In genomic region chr5:101968153-101968851, GRCm38 (mm10) we compare ENCODE assay signal across 7 mouse cellular contexts.
DNase-seq lines count a peak whose midpoint lies in the region; ATAC-seq and TF ChIP-seq lines count a peak whose summit lies in the region.

No protein-coding gene starts in this region.

- H3K36me3 ChIP-seq in embryonic facial prominence, embryonic 10.5 days (replicated peaks), result peaks cover 48% of the 10 kb centered on the region
- H3K36me3 ChIP-seq in intestine, embryonic 15.5 days, result no peaks in the 10 kb centered on the region
- no peaks in the 10 kb centered on the region for H3K36me3 ChIP-seq in liver, postnatal 0 days (replicated peaks; ENCODE audit: insufficient read depth, low read length)
- H3K36me3 ChIP-seq in stomach, postnatal 0 days (ENCODE audit: control insufficient read depth, insufficient read depth, low read length), result no peaks in the 10 kb centered on the region

- peak overlapping the region; percentile 35 for H3K4me2 ChIP-seq in intestine, embryonic 15.5 days (replicated peaks)
- peak overlapping the region; percentile 53 for H3K4me2 ChIP-seq in liver, postnatal 0 days (ENCODE audit: low read depth, low read length)
- no peak overlapping the region for H3K4me2 ChIP-seq in stomach, postnatal 0 days (replicated peaks; ENCODE audit: low read depth)

- 42% methylated on average over 12 of the region's 12 CpGs for WGBS in embryonic facial prominence, embryonic 10.5 days
- WGBS in intestine, embryonic 15.5 days, result 14% methylated on average over 12 of the region's 12 CpGs
- WGBS in liver, postnatal 0 days (ENCODE audit: insufficient replicate concordance), result 19% methylated on average over 12 of the region's 12 CpGs
- WGBS in stomach, postnatal 0 days, result 29% methylated on average over 12 of the region's 12 CpGs

- peak overlapping the region; percentile 60 for H3K27ac ChIP-seq in embryonic facial prominence, embryonic 10.5 days (replicated peaks)
- H3K27ac ChIP-seq in intestine, embryonic 15.5 days, result peak overlapping the region; percentile 80
- H3K27ac ChIP-seq in liver, postnatal 0 days (ENCODE audit: low read depth), result peak overlapping the region; percentile 78
- peak overlapping the region; percentile 77 for H3K27ac ChIP-seq in stomach, postnatal 0 days (replicated peaks)

- DNase-seq in c-Kit-positive CD71-negative TER-119-negative erythroid progenitor cells, embryonic 14.5 days (ENCODE audit: low read depth), result peak; percentile 26
- DNase-seq in embryonic facial prominence, embryonic 10.5 days (ENCODE audit: low spot score), result peak; percentile 35
- DNase-seq in liver, postnatal 0 days, result peak; percentile 36
- peak; percentile 34 for DNase-seq in stomach, postnatal 0 days (ENCODE audit: low spot score)
- no peak for DNase-seq in adrenal gland, adult 18-20 months (ENCODE audit: low spot score in 2 of 2)
- DNase-seq in cerebellum, postnatal 25 days, result no peak

- no peak overlapping the region for H3K4me3 ChIP-seq in embryonic facial prominence, embryonic 10.5 days
- no peak overlapping the region for H3K4me3 ChIP-seq in intestine, embryonic 15.5 days (replicated peaks)
- H3K4me3 ChIP-seq in liver, postnatal 0 days (ENCODE audit: low read depth, low read length), result peak overlapping the region; percentile 27
- H3K4me3 ChIP-seq in stomach, postnatal 0 days (ENCODE audit: low read depth, low read length), result no peak overlapping the region

- peaks cover 30% of the 10 kb centered on the region for H3K4me1 ChIP-seq in embryonic facial prominence, embryonic 10.5 days
- H3K4me1 ChIP-seq in intestine, embryonic 15.5 days (replicated peaks), result peaks cover 12% of the 10 kb centered on the region; the same call in 1 of the 2 replicates
- peaks cover 12% of the 10 kb centered on the region for H3K4me1 ChIP-seq in liver, postnatal 0 days (ENCODE audit: insufficient read depth)
- no peaks in the 10 kb centered on the region for H3K4me1 ChIP-seq in stomach, postnatal 0 days (replicated peaks; ENCODE audit: control insufficient read depth, insufficient read depth)

- TF ChIP-seq CTCF in liver, postnatal 0 days (IDR thresholded peaks at IDR 0.05; ENCODE audit: low read depth), result no peak
- no peak for TF ChIP-seq CTCF in stomach, postnatal 0 days (IDR thresholded peaks at IDR 0.05; ENCODE audit: low read depth)

- no peak overlapping the region for H3K9ac ChIP-seq in intestine, embryonic 15.5 days
- peak overlapping the region; percentile 50 for H3K9ac ChIP-seq in liver, postnatal 0 days (replicated peaks)
- no peak overlapping the region for H3K9ac ChIP-seq in stomach, postnatal 0 days (ENCODE audit: low read length)

- peak; percentile 92 for ATAC-seq in intestine, embryonic 15.5 days
- ATAC-seq in liver, postnatal 0 days, result peak; percentile 90
- peak; percentile 93 for ATAC-seq in stomach, postnatal 0 days (ENCODE audit: low FRiP score, low TSS enrichment)

- H3K9me3 ChIP-seq in embryonic facial prominence, embryonic 10.5 days, result no peaks in the 10 kb centered on the region
- no peaks in the 10 kb centered on the region for H3K9me3 ChIP-seq in intestine, embryonic 15.5 days
- no peaks in the 10 kb centered on the region for H3K9me3 ChIP-seq in liver, postnatal 0 days (ENCODE audit: low read length)
- no peaks in the 10 kb centered on the region for H3K9me3 ChIP-seq in stomach, postnatal 0 days (ENCODE audit: control insufficient read depth, low read length)

- no peaks in the 10 kb centered on the region for H3K27me3 ChIP-seq in embryonic facial prominence, embryonic 10.5 days (replicated peaks; ENCODE audit: low read depth, poor library complexity, severe bottlenecking)
- H3K27me3 ChIP-seq in intestine, embryonic 15.5 days (replicated peaks), result no peaks in the 10 kb centered on the region
- no peaks in the 10 kb centered on the region for H3K27me3 ChIP-seq in liver, postnatal 0 days (ENCODE audit: insufficient read depth, low read length)
- H3K27me3 ChIP-seq in stomach, postnatal 0 days (ENCODE audit: control insufficient read depth, insufficient read depth, low read length), result no peaks in the 10 kb centered on the region

- peak; percentile 42; the same call in 1 of the 2 replicates for TF ChIP-seq EP300 in liver, postnatal 0 days (IDR thresholded peaks at IDR 0.05; ENCODE audit: low read depth)
- no peak for TF ChIP-seq EP300 in stomach, postnatal 0 days (optimal IDR thresholded peaks at IDR 0.05)

Comparison
In these comparisons a context has a peak if more than half of its experiments do, and no peak if none do; other contexts are left out.
1. DNase-seq: peak in c-Kit-positive CD71-negative TER-119-negative erythroid progenitor cells, embryonic 14.5 days (single experiment), embryonic facial prominence, embryonic 10.5 days (single experiment), liver, postnatal 0 days (single experiment) and stomach, postnatal 0 days (single experiment); none in adrenal gland, adult 18-20 months (0 of 2) and cerebellum, postnatal 25 days (0 of 2).
2. Peak in every context shown above with its lines, with median percentiles within 50 percentile points of each other: H3K27ac ChIP-seq and ATAC-seq.